Mouse (Mus musculus) stomach, postnatal 0 days (tissue): ENCODE results near the gene Otof.
A peak's percentile ranks its signal among the peaks of the same experiment; 100 is the strongest.

Experiments
- CTCF ChIP-seq: IDR thresholded peaks from 2 replicates; pipeline ENCODE4 v1.5.1; 2016; ENCODE audit warnings: antibody characterized with exemption, low read depth, mild to moderate bottlenecking, moderate library complexity
- EP300 ChIP-seq: optimal IDR thresholded peaks from 2 replicates; pipeline ENCODE3; 2016; ENCODE audit warnings: antibody characterized with exemption

- TF ChIP-seq CTCF (peak; percentile 58), EP300 (no peak)
Measured at GRCm38 (mm10) chr5:30460155-30460554, 1.6 kb downstream of the Otof start.
